Mouse (Mus musculus): Measurements from ENCODE around the gene Atp6v1e1.
A peak's percentile ranks its signal among the peaks of the same experiment; 100 is the strongest.
"Not testable (repeated sequence)": the region's sequence is repeated elsewhere in the genome, so short reads cannot be mapped to it uniquely, and the experiment has no call there.

Gene Atp6v1e1

GRCm38 (mm10) chr6:120822307-120822928 is at the start of gene Atp6v1e1:
Gene Atp6v1e1, minus strand, starts transcription at chr6:120822793.
- peak; percentile 92 for DNase-seq (ENCODE audit: low read depth, low spot score)

GRCm38 (mm10) chr6:120871286-120871685 is 48.7 kb upstream of the Atp6v1e1 start:
- no peak for DNase-seq (ENCODE audit: low read depth, low spot score)

- DNase-seq (ENCODE audit: low read depth, low spot score): no peak
These were observed 46.2 kb upstream of the Atp6v1e1 start for GRCm38 (mm10) chr6:120868824-120869223.

DNA sequence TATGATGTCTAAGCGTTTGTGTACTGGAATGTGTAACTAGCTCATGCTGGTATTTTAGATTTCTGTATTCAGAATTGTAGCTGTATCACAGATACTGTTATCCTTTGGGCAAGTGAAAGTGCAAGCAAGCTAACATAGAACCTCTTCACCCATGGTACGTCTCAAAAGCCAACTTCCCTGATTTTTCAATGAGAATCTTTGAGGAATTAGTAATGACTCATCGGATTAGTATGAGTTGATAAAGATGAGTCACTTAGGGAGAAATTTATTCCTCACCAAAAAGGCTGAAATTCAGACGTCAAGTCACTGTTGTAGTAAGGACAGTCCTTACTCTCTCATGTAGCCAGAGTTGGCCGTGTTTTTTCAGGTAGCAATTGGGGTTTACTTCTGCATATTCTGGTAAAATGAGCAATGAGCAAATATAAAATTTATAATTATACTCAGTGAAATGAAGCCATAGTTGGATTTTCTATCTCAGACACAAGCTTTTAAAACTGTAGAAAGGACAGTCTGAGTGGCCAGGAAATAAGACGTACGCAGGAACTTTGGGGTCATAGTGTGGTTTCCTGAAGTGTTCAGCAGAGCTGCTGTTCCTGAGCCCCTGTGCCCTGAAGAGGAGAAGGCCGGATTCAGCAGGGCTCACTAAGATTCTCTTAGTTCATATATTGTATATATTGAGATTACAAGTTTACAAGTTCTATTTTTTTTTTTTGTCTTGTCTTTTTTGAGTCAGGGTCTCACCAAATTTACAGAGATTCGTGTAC is 43.6 kb upstream of the Atp6v1e1 start:
- DNase-seq (ENCODE audit: low read depth, low spot score): no peak

DNA sequence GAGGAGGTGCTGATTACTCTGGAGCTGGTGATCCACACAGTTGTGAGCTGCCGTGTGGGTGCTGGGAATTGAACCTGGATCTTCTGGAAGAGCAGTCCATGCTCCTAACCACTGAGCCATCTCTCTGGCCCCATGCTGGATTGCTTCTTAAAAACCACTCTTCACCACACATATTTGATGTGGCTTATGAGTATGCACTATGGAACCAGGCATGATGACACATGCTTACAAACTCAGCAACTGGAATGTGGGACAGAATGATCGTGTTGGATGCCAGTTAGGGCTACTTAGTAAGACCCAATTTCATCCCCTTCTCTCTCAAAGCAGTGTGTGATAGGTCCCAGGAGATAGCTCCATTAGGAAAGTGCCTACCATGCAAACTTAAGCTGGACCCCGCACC is 37.5 kb upstream of the Atp6v1e1 start:
- DNase-seq (ENCODE audit: low read depth, low spot score): no peak

- DNase-seq (ENCODE audit: low read depth, low spot score): peak; percentile 46
These were observed 35.7 kb upstream of the Atp6v1e1 start for GRCm38 (mm10) chr6:120858217-120858711.

GRCm38 (mm10) chr6:120854413-120854812 is 31.8 kb upstream of the Atp6v1e1 start:
- DNase-seq (ENCODE audit: low read depth, low spot score): no peak

DNA sequence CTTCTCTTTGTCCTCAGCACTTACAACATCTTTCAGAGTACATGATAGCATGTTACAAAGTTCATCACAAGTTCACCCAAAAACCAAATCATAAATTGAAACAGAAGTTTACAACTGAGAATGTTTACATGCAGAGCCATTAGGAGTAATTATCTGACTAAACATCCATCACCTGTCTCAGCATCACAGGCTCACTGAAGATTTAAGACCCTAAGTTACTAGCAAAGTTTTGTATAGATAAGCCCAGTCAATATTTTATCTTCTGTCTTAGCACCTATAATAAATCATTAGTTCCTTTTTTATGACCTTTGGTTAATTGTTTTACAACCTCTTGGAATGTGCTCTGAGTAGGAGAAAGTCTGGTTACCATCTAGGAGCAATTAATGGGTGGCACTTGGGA is 28.1 kb upstream of the Atp6v1e1 start:
- DNase-seq (ENCODE audit: low read depth, low spot score): not testable (repeated sequence)

DNA sequence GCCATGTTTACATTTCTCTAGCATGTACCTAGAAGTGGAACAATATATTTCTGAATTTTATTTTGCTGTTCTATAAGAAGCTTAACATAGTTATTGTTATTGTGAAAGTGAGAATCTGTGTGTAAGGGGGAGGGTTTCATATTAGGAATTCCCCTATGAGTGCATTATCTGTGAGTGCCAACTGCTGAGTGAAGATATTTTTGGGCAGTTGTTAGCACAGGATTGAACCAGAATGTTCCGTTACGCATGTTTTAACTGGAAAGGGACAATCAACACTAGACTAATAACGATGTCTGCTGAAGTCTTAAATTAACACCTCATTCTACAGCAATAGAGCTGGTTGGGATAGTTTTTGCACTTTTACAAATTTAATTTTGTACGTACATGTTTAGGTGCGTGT is 19.2 kb upstream of the Atp6v1e1 start:
- DNase-seq (ENCODE audit: low read depth, low spot score): no peak

GRCm38 (mm10) chr6:120840258-120840657 is 17.7 kb upstream of the Atp6v1e1 start:
- no peak for DNase-seq (ENCODE audit: low read depth, low spot score)

GRCm38 (mm10) chr6:120837152-120837530 is 14.5 kb upstream of the Atp6v1e1 start:
- DNase-seq (ENCODE audit: low read depth, low spot score): no peak

GRCm38 (mm10) chr6:120836389-120837151 is 14.0 kb upstream of the Atp6v1e1 start:
- peak; percentile 23 for DNase-seq (ENCODE audit: low read depth, low spot score)

GRCm38 (mm10) chr6:120835474-120836374 is 13.1 kb upstream of the Atp6v1e1 start, which contains the start of gene Bcl2l13:
Gene Bcl2l13, plus strand, starts transcription at chr6:120836212.
- DNase-seq (ENCODE audit: low read depth, low spot score): peak; percentile 90

GRCm38 (mm10) chr6:120834766-120835321 is 12.3 kb upstream of the Atp6v1e1 start:
- DNase-seq (ENCODE audit: low read depth, low spot score): no peak

GRCm38 (mm10) chr6:120832097-120832496 is 9.5 kb upstream of the Atp6v1e1 start:
- no peak for DNase-seq (ENCODE audit: low read depth, low spot score)

- DNase-seq (ENCODE audit: low read depth, low spot score): no peak
These were observed 8.4 kb upstream of the Atp6v1e1 start for GRCm38 (mm10) chr6:120830866-120831608.

- DNase-seq (ENCODE audit: low read depth, low spot score): no peak
These were observed 7.5 kb upstream of the Atp6v1e1 start for GRCm38 (mm10) chr6:120830056-120830455.

- DNase-seq (ENCODE audit: low read depth, low spot score): no peak
These were observed 483 bp upstream of the Atp6v1e1 start for GRCm38 (mm10) chr6:120822937-120823614.

DNA sequence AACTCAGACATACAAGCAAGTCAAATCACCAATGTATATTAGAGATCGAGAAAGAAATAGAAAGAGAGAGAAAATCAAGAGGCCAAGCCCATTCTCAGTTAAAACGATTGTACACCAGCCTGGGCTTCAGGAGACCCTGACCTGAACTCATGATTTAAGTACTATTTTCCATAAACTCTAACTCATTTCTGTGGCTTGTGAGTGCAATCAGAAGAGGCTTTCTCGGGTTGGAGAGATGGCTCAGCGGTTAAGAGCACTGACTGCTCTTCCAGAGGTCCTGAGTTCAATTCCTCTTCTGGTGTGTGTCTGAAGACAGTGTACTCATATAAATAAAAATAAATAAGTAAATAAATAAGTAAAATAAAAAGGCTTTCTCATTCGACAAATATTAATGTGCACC is 878 bp downstream of the Atp6v1e1 start:
- no peak for DNase-seq (ENCODE audit: low read depth, low spot score)

GRCm38 (mm10) chr6:120820941-120821340 is 1.7 kb downstream of the Atp6v1e1 start:
- DNase-seq (ENCODE audit: low read depth, low spot score): no peak

All from retina, postnatal 7 days (tissue).